Mouse (Mus musculus): Measurements from ENCODE around the gene Ahcy. TPM values are rescaled to one million over a fixed set of nuclear protein-coding genes. Genes with fewer than 3 reads are reported as not detected.
"Not testable (repeated sequence)": the region's sequence is repeated elsewhere in the genome, so short reads cannot be mapped to it uniquely, and the experiment has no call there.

Ahcy gene
- total RNA-seq (2021), result 10 to 100 TPM; 10.4 to 16.4 TPM
- long read RNA-seq, experiment 1, transcript Ahcy-201 (10 exons, 2,543 nt), result major isoform, 10 of 12 reads
- long read RNA-seq, experiment 1, partial matches to known transcripts, result 1 of 12 reads
- long read RNA-seq, experiment 1, other reads (novel, unspliced or antisense), result 1 of 12 reads
- long read RNA-seq, experiment 2, transcript Ahcy-201 (10 exons, 2,543 nt), result major isoform, 6 of 10 reads
- long read RNA-seq, experiment 2, partial matches to known transcripts, result 3 of 10 reads
- long read RNA-seq, experiment 2, other reads (novel, unspliced or antisense), result 1 of 10 reads

GRCm38 (mm10) chr2:155073978-155074765 is at the start of gene Ahcy:
TSS of gene Ahcy (minus strand) at chr2:155074497.
- peak; percentile 92 to 94 for DNase-seq

- DNase-seq, result no peak
Measured at GRCm38 (mm10) chr2:155115216-155115830, 41.0 kb upstream of the Ahcy start.

- not testable (repeated sequence) for DNase-seq
Measured at GRCm38 (mm10) chr2:155107276-155107675, 33.0 kb upstream of the Ahcy start.

GRCm38 (mm10) chr2:155103607-155104006 is 29.3 kb upstream of the Ahcy start:
- DNase-seq, result no peak

- DNase-seq, result no peak
Measured at GRCm38 (mm10) chr2:155101761-155102181, 27.5 kb upstream of the Ahcy start.

GRCm38 (mm10) chr2:155100796-155101259 is 26.5 kb upstream of the Ahcy start:
- DNase-seq, result no peak

- DNase-seq, result no peak
Measured at GRCm38 (mm10) chr2:155099994-155100795, 25.9 kb upstream of the Ahcy start.

- peak; percentile 27 to 42 for DNase-seq
Measured at GRCm38 (mm10) chr2:155099421-155099820, 25.1 kb upstream of the Ahcy start.

- no peak for DNase-seq
Measured at GRCm38 (mm10) chr2:155098720-155099380, 24.6 kb upstream of the Ahcy start.

- DNase-seq, result no peak
Measured at GRCm38 (mm10) chr2:155093418-155093817, 19.1 kb upstream of the Ahcy start.

GRCm38 (mm10) chr2:155091743-155092075 is 17.4 kb upstream of the Ahcy start:
- DNase-seq, result no peak

GRCm38 (mm10) chr2:155090909-155091742 is 16.8 kb upstream of the Ahcy start:
- DNase-seq, result no peak

GRCm38 (mm10) chr2:155088264-155088663 is 14.0 kb upstream of the Ahcy start:
- no peak for DNase-seq

- peak in 1 of 2 experiments; percentile 25 for DNase-seq
Measured at GRCm38 (mm10) chr2:155086328-155086727, 12.0 kb upstream of the Ahcy start.

GRCm38 (mm10) chr2:155084546-155084945 is 10.2 kb upstream of the Ahcy start:
- DNase-seq, result no peak

GRCm38 (mm10) chr2:155082121-155082803 is 8.0 kb upstream of the Ahcy start:
- peak; percentile 57 to 81 for DNase-seq

GRCm38 (mm10) chr2:155081056-155081455 is 6.8 kb upstream of the Ahcy start:
- DNase-seq, result no peak

- DNase-seq, result no peak
Measured at GRCm38 (mm10) chr2:155080179-155080530, 5.9 kb upstream of the Ahcy start.

- DNase-seq, result no peak
Measured at GRCm38 (mm10) chr2:155079500-155080178, 5.3 kb upstream of the Ahcy start.

GRCm38 (mm10) chr2:155075649-155076048 is 1.4 kb upstream of the Ahcy start:
- DNase-seq, result no peak
